Mouse (Mus musculus) midbrain, postnatal 0 days (tissue): ENCODE data around the gene Kcnc2. TPM values are rescaled to one million over a fixed set of nuclear protein-coding genes. Genes with fewer than 3 reads are reported as not detected.
"Not testable (repeated sequence)": the region's sequence is repeated elsewhere in the genome, so short reads cannot be mapped to it uniquely, and the experiment has no call there.

Experiments
- ATAC-seq: fragments of 200-750 bp; cut with Nextera tagmentation; 2 replicates; pipeline ENCODE4 v1.8.0; 2017; ENCODE audit warnings: moderate number of reproducible peaks, mild to moderate bottlenecking, moderate TSS enrichment, moderate library complexity; ENCODE audit not compliant: low FRiP score
- DNase-seq: peaks from one replicate; pipeline ENCODE4 v3.0.0-alpha.2; 2015; ENCODE audit warnings: low spot score
- H3K27ac ChIP-seq: fragments of 300-500 bp; sonication (generic); 2 replicates; pipeline ENCODE4 v1.5.1; 2014; ENCODE audit warnings: low read depth, mild to moderate bottlenecking, low read length, mixed read lengths
- H3K27me3 ChIP-seq: fragments of 300-500 bp; sonication (generic); 2 replicates; pipeline ENCODE4 v1.6.1; 2014; ENCODE audit warnings: low read length, control low read depth, mixed read lengths; ENCODE audit not compliant: insufficient read depth
- H3K36me3 ChIP-seq: fragments of 300-500 bp; sonication (generic); 2 replicates; pipeline ENCODE4 v1.6.1; 2014; ENCODE audit warnings: low read length, control low read depth, mixed read lengths; ENCODE audit not compliant: insufficient read depth
- H3K4me1 ChIP-seq: fragments of 300-500 bp; sonication (generic); 2 replicates; pipeline ENCODE4 v1.6.1; 2014; ENCODE audit warnings: mild to moderate bottlenecking, control low read depth, antibody characterized with exemption, low read length, mixed read lengths; ENCODE audit not compliant: insufficient read depth
- H3K4me2 ChIP-seq: fragments of 300-500 bp; sonication (generic); 2 replicates; pipeline ENCODE4 v1.6.1; 2014; ENCODE audit warnings: low read depth, mild to moderate bottlenecking, low read length, mixed read lengths; ENCODE audit not compliant: poor library complexity, severe bottlenecking
- H3K4me3 ChIP-seq: fragments of 300-500 bp; sonication (generic); 2 replicates; pipeline ENCODE4 v1.5.1; 2014; ENCODE audit warnings: low read depth, mild to moderate bottlenecking, low read length, moderate library complexity
- H3K9ac ChIP-seq: fragments of 300-500 bp; sonication (generic); replicated peaks from 2 replicates; pipeline ENCODE4 v1.6.1; 2014; ENCODE audit warnings: mild to moderate bottlenecking, low read length, moderate library complexity, mixed read lengths; ENCODE audit not compliant: poor library complexity, severe bottlenecking
- H3K9me3 ChIP-seq: fragments of 300-500 bp; sonication (generic); 2 replicates; pipeline ENCODE4 v1.6.1; 2016; ENCODE audit warnings: low read length, control low read depth
- CTCF ChIP-seq: IDR thresholded peaks from 2 replicates; pipeline ENCODE4 v1.5.1; 2016; ENCODE audit warnings: antibody characterized with exemption, mild to moderate bottlenecking
- whole genome bisulfite sequencing: fragments of 180-500 bp; shearing (Covaris S2); extraction: QIAGEN DNeasy Blood & Tissue Kit; methylation state at CpG from one replicate; pipeline ENCODE4 v1.1.7; 2014; 5-methylcytosine and 5-hydroxymethylcytosine counted together
- polyA plus RNA-seq: library from polyadenylated mRNA; unstranded; fragments of >200 nt; fragmentation: Nextera tagmentation; extraction: Ambion mirVana; gene quantifications from 2 replicates; pipeline ENCODE4 v1.2.1, GENCODE M21; 2015
- total RNA-seq: library from RNA; depleted of rRNA; stranded (reverse); fragments of >200 nt; gene quantifications from 2 replicates; pipeline ENCODE4 v1.2.3, GENCODE M21; 2014; rRNA removed

The Kcnc2 gene
- total RNA-seq (20.6 and 23.7 TPM in 2 replicates), polyA plus RNA-seq (7.0 and 7.2 TPM in 2 replicates)

DNA sequence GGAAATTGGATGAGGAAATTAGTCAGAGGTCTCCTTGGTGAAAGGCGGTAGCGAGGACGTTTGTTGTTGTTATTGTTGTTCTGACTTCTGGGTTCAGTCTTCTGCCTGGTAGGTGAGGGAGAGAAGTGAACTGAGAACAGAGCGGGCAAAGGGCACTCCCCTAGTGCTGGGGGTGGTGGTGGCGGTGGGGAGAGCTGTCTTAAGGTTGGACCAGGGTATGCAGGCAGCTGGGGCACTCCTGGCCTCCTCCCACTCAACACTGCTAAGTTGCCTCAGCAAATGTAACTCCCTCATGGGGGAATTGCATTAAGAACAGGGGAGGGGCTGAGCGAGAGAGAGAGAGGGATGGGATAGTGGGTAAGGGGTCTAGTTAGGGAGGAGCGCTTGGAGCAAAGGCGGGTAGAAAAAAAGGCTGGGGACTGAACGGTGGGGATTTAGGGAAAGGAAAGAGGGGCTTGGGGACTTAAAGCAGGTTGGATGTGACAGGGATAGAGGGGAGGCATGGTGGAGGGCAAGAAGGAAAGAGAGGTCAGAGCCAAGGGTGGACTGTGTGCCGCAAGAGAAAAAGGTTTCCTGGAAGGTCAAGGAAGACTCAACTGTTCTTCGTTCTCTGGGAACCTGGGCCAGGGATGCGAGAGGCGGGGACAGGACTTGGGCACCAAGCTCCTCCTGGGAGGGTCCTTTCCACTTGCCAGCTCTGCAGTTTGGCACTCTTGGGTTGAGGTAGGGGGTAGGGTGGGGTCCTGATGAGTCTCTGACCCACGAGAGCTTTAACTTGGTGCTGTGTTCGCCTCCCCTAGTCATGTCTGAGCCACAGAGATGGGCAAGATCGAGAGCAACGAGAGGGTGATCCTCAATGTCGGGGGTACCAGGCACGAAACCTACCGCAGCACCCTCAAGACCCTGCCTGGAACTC lies at the start of gene Kcnc2:
Gene Kcnc2 (plus strand): TSS at position 235 of the 916 bp plus-strand sequence.
- 0 out of 2 replicates have a peak, but pooled peaks cover 3% of the 10 kb centered on the region for H3K27me3 ChIP-seq
- ATAC-seq: peak; percentile 50
- WGBS: 2% methylated on average over 20 of the region's 20 CpGs
- no peak for TF ChIP-seq CTCF
- peak within 1 kb of the TSS; percentile 55; the same call in 1 of the 2 replicates for H3K27ac ChIP-seq
- peak within 1 kb of the TSS; percentile 72 for H3K9ac ChIP-seq
- peak; percentile 18 for DNase-seq
- peak within 1 kb of the TSS; percentile 68 for H3K4me3 ChIP-seq
- peak within 1 kb of the TSS; percentile 86 for H3K4me2 ChIP-seq
- H3K36me3 ChIP-seq: no peaks in the 10 kb centered on the region
- no peaks in the 10 kb centered on the region for H3K9me3 ChIP-seq
- peaks cover 5% of the 10 kb centered on the region; the same call in 1 of the 2 replicates for H3K4me1 ChIP-seq

GRCm38 (mm10) chr10:112227073-112227472 lies 43.8 kb upstream of the Kcnc2 start:
- H3K9me3 ChIP-seq: no peaks in the 10 kb centered on the region
- no peak for ATAC-seq
- no peak for DNase-seq
- H3K27me3 ChIP-seq: no peaks in the 10 kb centered on the region
- H3K36me3 ChIP-seq: no peaks in the 10 kb centered on the region
- TF ChIP-seq CTCF: no peak
- no peak overlapping the region for H3K4me3 ChIP-seq
- 75% methylated on average over 1 of the region's 1 CpGs for WGBS
- H3K9ac ChIP-seq: no peak overlapping the region
- H3K4me2 ChIP-seq: no peak overlapping the region
- H3K27ac ChIP-seq: no peak overlapping the region
- no peaks in the 10 kb centered on the region for H3K4me1 ChIP-seq

- H3K27me3 ChIP-seq, H3K4me1 ChIP-seq, H3K27ac ChIP-seq, ATAC-seq, H3K9ac ChIP-seq, H3K36me3 ChIP-seq, H3K4me3 ChIP-seq, DNase-seq, H3K4me2 ChIP-seq, H3K9me3 ChIP-seq: not testable (repeated sequence)
- WGBS: 38% methylated on average over 6 of the region's 6 CpGs
Measured at GRCm38 (mm10) chr10:112229091-112229843, 41.7 kb upstream of the Kcnc2 start.

GRCm38 (mm10) chr10:112232733-112233132 lies 38.2 kb upstream of the Kcnc2 start:
- not testable (repeated sequence) for H3K4me1 ChIP-seq, H3K36me3 ChIP-seq, H3K4me2 ChIP-seq, H3K4me3 ChIP-seq, DNase-seq, ATAC-seq, H3K9me3 ChIP-seq, H3K27me3 ChIP-seq, H3K27ac ChIP-seq, H3K9ac ChIP-seq
- 24% methylated on average over 1 of the region's 1 CpGs for WGBS

- not testable (repeated sequence) for H3K4me2 ChIP-seq, DNase-seq, H3K4me1 ChIP-seq, ATAC-seq, H3K4me3 ChIP-seq, H3K9ac ChIP-seq, H3K36me3 ChIP-seq, H3K27me3 ChIP-seq, H3K27ac ChIP-seq, H3K9me3 ChIP-seq
- 76% methylated on average over 5 of the region's 5 CpGs for WGBS
Measured at GRCm38 (mm10) chr10:112235396-112235940, 35.5 kb upstream of the Kcnc2 start.
